Mouse (Mus musculus) testis, adult 2 months (tissue): Measurements from ENCODE around the gene Chrm1.

ENCODE experiments used
- CTCF ChIP-seq: fragments of 200-500 bp; IDR thresholded peaks from 2 replicates; pipeline ENCODE4 v1.5.1; 2012; ENCODE audit warnings: low read depth, mild to moderate bottlenecking, inconsistent platforms, low read length, moderate library complexity; ENCODE audit not compliant: control insufficient read depth, insufficient read depth, insufficient replicate concordance
- POLR2A ChIP-seq: fragments of 200-500 bp; IDR thresholded peaks from 2 replicates; pipeline ENCODE4 v1.6.1; 2012; ENCODE audit warnings: low read depth, mild to moderate bottlenecking, inconsistent platforms, low read length, moderate library complexity; ENCODE audit not compliant: control insufficient read depth

GRCm38 (mm10) chr19:8711506-8711905, 47.9 kb downstream of the Chrm1 start:
- no peak for TF ChIP-seq CTCF
- no peak for TF ChIP-seq POLR2A
